Mouse (Mus musculus) adrenal gland, adult 10 weeks (tissue): ENCODE measurements around the gene Plbd2. TPM values are rescaled to one million over a fixed set of nuclear protein-coding genes. Genes with fewer than 3 reads are reported as not detected.

Source experiments
- polyA plus RNA-seq: library from polyadenylated mRNA; stranded (reverse); fragments of 350-450 nt; fragmentation: Illumina TruSeq; extraction: RNeasy Lipid Tissue Mini Kit (QIAGEN cat#74804); gene quantifications from one replicate; pipeline ENCODE4 v1.2.3, GENCODE M21; 2014; ENCODE audit warnings: low read depth, low replicate concordance

Gene Plbd2
- 1.7 TPM for polyA plus RNA-seq

GRCm38 (mm10) chr5:120503144-120503795 lies at the start of gene Plbd2:
Gene Plbd2, minus strand, starts transcription at chr5:120503625.

GRCm38 (mm10) chr5:120510982-120511642 lies 7.7 kb upstream of the Plbd2 start, which contains the start of gene Slc8b1:
Gene Slc8b1, plus strand, starts transcription at chr5:120511168.

GRCm38 (mm10) chr5:120476296-120476695 lies 27.1 kb downstream of the Plbd2 start, which contains the start of gene Sds:
Gene Sds, plus strand, starts transcription at chr5:120476526.

GRCm38 (mm10) chr5:120472770-120473169 lies 30.7 kb downstream of the Plbd2 start, which contains the start of gene Sdsl:
Gene Sdsl, minus strand, starts transcription at chr5:120472810.

Other genes starting within 250 kb of the Plbd2 start
- not detected for gene Lhx5, start 71.9 kb downstream of the Plbd2 start, polyA plus RNA-seq
- gene Sdsl, start 30.8 kb downstream of the Plbd2 start, polyA plus RNA-seq, result not detected
- gene Sds, start 27.1 kb downstream of the Plbd2 start, polyA plus RNA-seq, result not detected
- gene Slc8b1, start 7.5 kb upstream of the Plbd2 start, polyA plus RNA-seq, result 0.58 TPM
- gene Tpcn1, start 85.0 kb upstream of the Plbd2 start, polyA plus RNA-seq, result 3.8 TPM
- not detected for gene Iqcd, start 85.4 kb upstream of the Plbd2 start, polyA plus RNA-seq
- not detected for gene Rita1, start 109.0 kb upstream of the Plbd2 start, polyA plus RNA-seq
- 0.58 TPM for gene Ddx54, start 109.1 kb upstream of the Plbd2 start, polyA plus RNA-seq
- not detected for gene Cfap73, start 130.6 kb upstream of the Plbd2 start, polyA plus RNA-seq
- gene Rasal1, start 145.2 kb upstream of the Plbd2 start, polyA plus RNA-seq, result not detected
- gene Dtx1, start 208.3 kb upstream of the Plbd2 start, polyA plus RNA-seq, result 0.52 TPM
- gene Oas2, start 246.2 kb upstream of the Plbd2 start, polyA plus RNA-seq, result 1.2 TPM